Mouse (Mus musculus): ENCODE results near the gene Olfr1564.
"Not testable (repeated sequence)": the region's sequence is repeated elsewhere in the genome, so short reads cannot be mapped to it uniquely, and the experiment has no call there.

Gene Olfr1564

DNA sequence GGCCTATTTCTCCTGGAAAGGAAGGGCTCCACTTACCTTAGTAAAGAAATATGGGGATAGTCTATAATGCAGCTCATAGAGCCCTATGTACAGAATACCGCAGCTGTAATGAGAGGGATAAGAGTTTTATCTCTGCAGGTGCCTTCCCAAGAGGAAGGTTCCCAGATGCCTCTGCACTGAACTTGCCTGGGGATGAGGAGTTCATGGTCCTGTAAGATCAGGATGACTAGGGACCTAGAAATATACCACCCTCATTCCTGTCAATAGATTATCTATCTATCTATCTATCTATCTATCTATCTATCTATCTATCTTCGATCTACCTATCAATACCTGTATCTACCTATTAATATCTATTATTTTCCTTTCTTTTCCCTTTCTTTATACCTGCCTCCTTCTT, at the start of gene Olfr1564:
Gene Olfr1564 (minus strand): TSS at position 101 of the 400 bp plus-strand sequence.
- CTCF ChIA-PET = no interaction called here

- CTCF ChIA-PET = no interaction called here
Observed at GRCm38 (mm10) chr17:33268907-33269306, 47.4 kb upstream of the Olfr1564 start.

DNA sequence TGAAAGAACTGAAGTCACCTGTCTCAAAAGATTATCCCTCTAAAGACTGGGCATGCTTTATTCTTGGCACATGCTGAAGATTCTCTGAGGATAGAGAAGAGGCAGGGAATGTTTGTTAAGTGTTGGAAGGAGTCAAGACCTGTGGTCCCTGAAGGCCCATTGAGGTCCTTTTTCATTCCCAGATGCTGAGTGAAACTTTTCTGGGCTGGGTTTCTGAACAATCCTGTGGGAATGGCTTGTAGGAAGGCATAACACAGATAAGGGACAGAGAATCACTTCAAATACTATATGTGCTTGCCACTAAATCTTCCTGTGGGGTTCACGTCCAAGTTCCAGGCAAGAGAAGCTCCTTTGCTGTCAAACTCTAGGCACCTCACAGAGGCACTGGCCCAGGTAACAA, 42.9 kb upstream of the Olfr1564 start, which contains the start of gene Olfr63:
Gene Olfr63 (plus strand): TSS at position 301 of the 400 bp plus-strand sequence.
- CTCF ChIA-PET = no interaction called here

DNA sequence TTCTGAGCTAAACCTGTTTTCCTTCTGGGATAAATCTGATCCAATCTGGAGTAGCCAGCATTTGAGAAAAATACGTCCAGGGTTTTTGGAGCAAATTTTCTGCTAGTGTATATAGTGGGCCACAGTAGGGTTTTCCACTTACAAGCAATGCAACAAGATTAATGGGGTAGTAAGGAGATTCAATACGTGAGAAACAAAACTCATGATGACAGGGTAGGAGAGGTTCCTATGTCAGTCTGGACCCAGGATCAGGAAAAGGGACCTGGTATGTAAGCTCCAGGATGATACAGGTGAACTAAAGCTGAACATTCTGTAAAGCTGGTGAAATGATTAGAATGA, 33.8 kb upstream of the Olfr1564 start:
- CTCF ChIA-PET = not testable (repeated sequence)

- CTCF ChIA-PET = not testable (repeated sequence)
Observed at GRCm38 (mm10) chr17:33254530-33255318, 33.2 kb upstream of the Olfr1564 start, which contains the start of gene Zfp955a. Gene Zfp955a, minus strand, starts transcription at chr17:33255145.

- CTCF ChIA-PET = not testable (repeated sequence)
Observed at GRCm38 (mm10) chr17:33236646-33237045, 15.2 kb upstream of the Olfr1564 start.

- CTCF ChIA-PET = not testable (repeated sequence)
Observed at GRCm38 (mm10) chr17:33191002-33191401, 30.5 kb downstream of the Olfr1564 start, which contains the start of gene Olfr239. Gene Olfr239, plus strand, starts transcription at chr17:33191302.

GRCm38 (mm10) chr17:33168147-33168546, 53.3 kb downstream of the Olfr1564 start, which contains the start of gene Olfr55:
Gene Olfr55, plus strand, starts transcription at chr17:33168447.
- CTCF ChIA-PET = not testable (repeated sequence)

Data from spleen, embryonic (tissue).